29 mouse cellular contexts compared by ENCODE assay signal in the genomic region with DNA sequence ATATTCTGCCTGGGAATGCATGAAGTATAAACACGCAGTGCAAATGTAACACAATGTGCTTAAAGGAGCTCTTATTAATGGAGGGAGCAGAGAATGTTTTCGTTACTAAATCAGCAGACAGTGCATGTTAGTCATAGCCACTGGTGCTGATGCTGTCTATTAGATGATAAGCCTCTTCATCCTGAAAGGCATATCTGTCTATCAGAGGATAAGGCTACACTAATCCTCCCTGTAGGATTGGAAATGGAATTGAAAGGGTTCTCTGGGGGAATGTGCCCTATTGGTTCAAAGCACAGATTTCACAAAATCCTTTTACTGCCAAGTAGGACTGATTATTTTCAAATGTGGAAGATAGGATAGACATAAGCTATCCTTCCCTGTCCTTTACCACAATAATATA.
DNase-seq lines count a peak whose midpoint lies in the region; ATAC-seq and TF ChIP-seq lines count a peak whose summit lies in the region.
"Had no signal": no experiment of that assay in that cellular context is flagged by ENCODE, and none has a peak within 500 bp of the region (broad histone marks: within the 10 kb centered on the region; RNA-seq: fewer than 3 reads in every experiment).

No protein-coding gene starts in this region.

- no peak overlapping the region for H3K27ac ChIP-seq in embryonic facial prominence, embryonic 14.5 days (replicated peaks; ENCODE audit: low read depth, low read length)
- no peak overlapping the region for H3K27ac ChIP-seq in embryonic facial prominence, embryonic 10.5 days (replicated peaks)
- no peak overlapping the region for H3K27ac ChIP-seq in stomach, embryonic 15.5 days
- H3K27ac ChIP-seq in stomach, postnatal 0 days (replicated peaks): no peak overlapping the region
- H3K27ac ChIP-seq in midbrain, embryonic 15.5 days: peak overlapping the region; percentile 45; the same call in 1 of the 2 replicates
- no peak overlapping the region for H3K27ac ChIP-seq in stomach, embryonic 16.5 days (ENCODE audit: low read length)
- H3K27ac ChIP-seq: embryonic facial prominence, embryonic 12.5 days; forebrain, embryonic 10.5 days; heart, embryonic 13.5 days; intestine, embryonic 15.5 days; left cerebral cortex, adult 2 months; limb, embryonic 13.5 days; lung, embryonic 15.5 days had no signal

- no peak overlapping the region for H3K4me2 ChIP-seq in embryonic facial prominence, embryonic 14.5 days (ENCODE audit: low read depth, low read length)
- H3K4me2 ChIP-seq in stomach, embryonic 15.5 days: no peak overlapping the region
- no peak overlapping the region for H3K4me2 ChIP-seq in stomach, postnatal 0 days (replicated peaks; ENCODE audit: low read depth)
- no peak overlapping the region for H3K4me2 ChIP-seq in midbrain, embryonic 15.5 days
- H3K4me2 ChIP-seq in stomach, embryonic 16.5 days (ENCODE audit: low read depth, low read length): no peak overlapping the region
- H3K4me2 ChIP-seq: embryonic facial prominence, embryonic 12.5 days; heart, embryonic 13.5 days; intestine, embryonic 15.5 days; limb, embryonic 13.5 days; liver, embryonic 11.5 days; lung, embryonic 15.5 days had no signal

- H3K4me3 ChIP-seq in embryonic facial prominence, embryonic 14.5 days (ENCODE audit: low read depth, low read length): no peak overlapping the region
- no peak overlapping the region for H3K4me3 ChIP-seq in embryonic facial prominence, embryonic 10.5 days
- H3K4me3 ChIP-seq in stomach, embryonic 15.5 days (replicated peaks): no peak overlapping the region
- H3K4me3 ChIP-seq in stomach, postnatal 0 days (ENCODE audit: low read depth, low read length): no peak overlapping the region
- H3K4me3 ChIP-seq in midbrain, embryonic 15.5 days: no peak overlapping the region
- no peak overlapping the region for H3K4me3 ChIP-seq in stomach, embryonic 16.5 days (replicated peaks; ENCODE audit: low read length)
- H3K4me3 ChIP-seq: embryonic facial prominence, embryonic 12.5 days; forebrain, embryonic 10.5 days; heart, embryonic 13.5 days; intestine, embryonic 15.5 days; left cerebral cortex, adult 2 months; limb, embryonic 13.5 days; lung, embryonic 15.5 days had no signal

- H3K9me3 ChIP-seq in embryonic facial prominence, embryonic 14.5 days (ENCODE audit: control insufficient read depth, low read length): no peaks in the 10 kb centered on the region
- no peaks in the 10 kb centered on the region for H3K9me3 ChIP-seq in embryonic facial prominence, embryonic 10.5 days
- H3K9me3 ChIP-seq in stomach, embryonic 15.5 days: no peaks in the 10 kb centered on the region
- H3K9me3 ChIP-seq in stomach, postnatal 0 days (ENCODE audit: control insufficient read depth, low read length): no peaks in the 10 kb centered on the region
- H3K9me3 ChIP-seq in midbrain, embryonic 15.5 days: no peaks in the 10 kb centered on the region
- no peaks in the 10 kb centered on the region for H3K9me3 ChIP-seq in stomach, embryonic 16.5 days (replicated peaks; ENCODE audit: control insufficient read depth, low read length)
- H3K9me3 ChIP-seq: embryonic facial prominence, embryonic 12.5 days; forebrain, embryonic 10.5 days; G1E; heart, embryonic 13.5 days; intestine, embryonic 15.5 days; limb, embryonic 13.5 days; lung, embryonic 15.5 days had no signal

- ATAC-seq in embryonic facial prominence, embryonic 14.5 days (ENCODE audit: low read depth): no peak
- peak; percentile 35; the same call in 1 of the 2 replicates for ATAC-seq in stomach, embryonic 15.5 days (ENCODE audit: insufficient read depth, low FRiP score, low read depth)
- no peak for ATAC-seq in stomach, postnatal 0 days (ENCODE audit: low FRiP score, low TSS enrichment)
- ATAC-seq in midbrain, embryonic 15.5 days (replicated peaks): peak; percentile 87
- ATAC-seq in stomach, embryonic 16.5 days (ENCODE audit: insufficient read depth, low FRiP score): peak; percentile 25; the same call in 1 of the 2 replicates
- ATAC-seq: forebrain, embryonic 16.5 days; hindbrain, embryonic 16.5 days; intestine, embryonic 15.5 days had no signal

- H3K36me3 ChIP-seq in embryonic facial prominence, embryonic 14.5 days (ENCODE audit: control insufficient read depth, insufficient read depth, low read length): no peaks in the 10 kb centered on the region
- H3K36me3 ChIP-seq in embryonic facial prominence, embryonic 10.5 days (replicated peaks): no peaks in the 10 kb centered on the region
- no peaks in the 10 kb centered on the region for H3K36me3 ChIP-seq in stomach, embryonic 15.5 days
- no peaks in the 10 kb centered on the region for H3K36me3 ChIP-seq in stomach, postnatal 0 days (ENCODE audit: control insufficient read depth, insufficient read depth, low read length)
- no peaks in the 10 kb centered on the region for H3K36me3 ChIP-seq in midbrain, embryonic 15.5 days (replicated peaks)
- H3K36me3 ChIP-seq in stomach, embryonic 16.5 days (ENCODE audit: control insufficient read depth, insufficient read depth, low read length): no peaks in the 10 kb centered on the region
- H3K36me3 ChIP-seq: embryonic facial prominence, embryonic 12.5 days; forebrain, embryonic 10.5 days; G1E; heart, embryonic 13.5 days; intestine, embryonic 15.5 days; limb, embryonic 13.5 days; lung, embryonic 15.5 days had no signal

- no peaks in the 10 kb centered on the region for H3K4me1 ChIP-seq in embryonic facial prominence, embryonic 14.5 days (ENCODE audit: control insufficient read depth, insufficient read depth, low read length)
- H3K4me1 ChIP-seq in embryonic facial prominence, embryonic 10.5 days: no peaks in the 10 kb centered on the region
- no peaks in the 10 kb centered on the region for H3K4me1 ChIP-seq in stomach, embryonic 15.5 days
- no peaks in the 10 kb centered on the region for H3K4me1 ChIP-seq in stomach, postnatal 0 days (replicated peaks; ENCODE audit: control insufficient read depth, insufficient read depth)
- H3K4me1 ChIP-seq in midbrain, embryonic 15.5 days: no peaks in the 10 kb centered on the region
- H3K4me1 ChIP-seq in stomach, embryonic 16.5 days (ENCODE audit: control insufficient read depth, insufficient read depth, low read length): no peaks in the 10 kb centered on the region
- H3K4me1 ChIP-seq: embryonic facial prominence, embryonic 12.5 days; forebrain, embryonic 10.5 days; heart, embryonic 13.5 days; intestine, embryonic 15.5 days; limb, embryonic 13.5 days; lung, embryonic 15.5 days had no signal

- intact Hi-C loops in heart, postnatal 10 days (cut with DNase I): no loop called here
- intact Hi-C loops in left cerebral cortex, postnatal 10 days (cut with DNase I): no loop called here

- H3K27me3 ChIP-seq in embryonic facial prominence, embryonic 14.5 days (replicated peaks; ENCODE audit: control insufficient read depth, insufficient read depth, low read length): no peaks in the 10 kb centered on the region
- no peaks in the 10 kb centered on the region for H3K27me3 ChIP-seq in embryonic facial prominence, embryonic 10.5 days (replicated peaks; ENCODE audit: low read depth, poor library complexity, severe bottlenecking)
- no peaks in the 10 kb centered on the region for H3K27me3 ChIP-seq in stomach, embryonic 15.5 days (replicated peaks)
- H3K27me3 ChIP-seq in stomach, postnatal 0 days (ENCODE audit: control insufficient read depth, insufficient read depth, low read length): no peaks in the 10 kb centered on the region
- no peaks in the 10 kb centered on the region for H3K27me3 ChIP-seq in midbrain, embryonic 15.5 days (replicated peaks)
- H3K27me3 ChIP-seq in stomach, embryonic 16.5 days (ENCODE audit: control insufficient read depth, insufficient read depth, low read length): no peaks in the 10 kb centered on the region
- H3K27me3 ChIP-seq: embryonic facial prominence, embryonic 12.5 days; heart, embryonic 13.5 days; intestine, embryonic 15.5 days; limb, embryonic 13.5 days; lung, embryonic 15.5 days had no signal

- TF ChIP-seq CTCF in stomach, postnatal 0 days (IDR thresholded peaks at IDR 0.05; ENCODE audit: low read depth): no peak

- TF ChIP-seq EP300 in stomach, postnatal 0 days (optimal IDR thresholded peaks at IDR 0.05): no peak

- DNase-seq in embryonic facial prominence, embryonic 14.5 days (ENCODE audit: low spot score): peak; percentile 5
- no peak for DNase-seq in embryonic facial prominence, embryonic 10.5 days (ENCODE audit: low spot score)
- no peak for DNase-seq in stomach, postnatal 0 days (ENCODE audit: low spot score)
- no peak for DNase-seq in heart, postnatal 10 days
- DNase-seq in left cerebral cortex, postnatal 10 days (ENCODE audit: extremely low spot score in 1 of 2, low spot score in 2 of 2): no peak
- DNase-seq: adrenal gland, postnatal 10 days; cerebellum, adult 18-20 months; cerebellum, postnatal 14 days; gastrocnemius, postnatal 10 days; heart, postnatal 14 days; kidney, adult 2 months; kidney, postnatal 14 days; right cerebral cortex, postnatal 14 days; thymus, adult 18-20 months; thymus, postnatal 25 days had no signal

- no peak overlapping the region for H3K9ac ChIP-seq in embryonic facial prominence, embryonic 14.5 days (ENCODE audit: low read depth, low read length)
- H3K9ac ChIP-seq in stomach, embryonic 15.5 days: no peak overlapping the region
- no peak overlapping the region for H3K9ac ChIP-seq in stomach, postnatal 0 days (ENCODE audit: low read length)
- H3K9ac ChIP-seq in midbrain, embryonic 15.5 days: no peak overlapping the region
- H3K9ac ChIP-seq in stomach, embryonic 16.5 days (ENCODE audit: low read length): no peak overlapping the region
- H3K9ac ChIP-seq: embryonic facial prominence, embryonic 12.5 days; heart, embryonic 13.5 days; intestine, embryonic 15.5 days; limb, embryonic 13.5 days; lung, embryonic 15.5 days had no signal

- WGBS in embryonic facial prominence, embryonic 14.5 days: 70% methylated on average over 2 of the region's 2 CpGs
- 90% methylated on average over 2 of the region's 2 CpGs for WGBS in embryonic facial prominence, embryonic 10.5 days
- WGBS in stomach, embryonic 15.5 days: 36% methylated on average over 2 of the region's 2 CpGs
- 41% methylated on average over 2 of the region's 2 CpGs for WGBS in stomach, postnatal 0 days
- 38% methylated on average over 2 of the region's 2 CpGs for WGBS in midbrain, embryonic 15.5 days
- 54% methylated on average over 2 of the region's 2 CpGs for WGBS in stomach, embryonic 16.5 days

Comparison
In these comparisons a context has a peak if more than half of its experiments do, and no peak if none do; other contexts are left out.
1. ATAC-seq: peak in stomach, embryonic 15.5 days (single experiment), midbrain, embryonic 15.5 days (single experiment) and stomach, embryonic 16.5 days (single experiment); none in embryonic facial prominence, embryonic 14.5 days (single experiment) and stomach, postnatal 0 days (single experiment).